Mouse (Mus musculus) spleen, adult 2 months (tissue): ENCODE measurements around the gene Gpr61.

Experiments
- CTCF ChIP-seq: fragments of 200-500 bp; IDR thresholded peaks from 2 replicates; pipeline ENCODE4 v1.5.1; 2011; ENCODE audit warnings: mild to moderate bottlenecking, inconsistent platforms; ENCODE audit not compliant: insufficient read depth, insufficient read length, insufficient replicate concordance; ENCODE audit errors: extremely low read depth
- POLR2A ChIP-seq: fragments of 200-500 bp; IDR thresholded peaks from 2 replicates; pipeline ENCODE4 v1.6.1; 2011; ENCODE audit warnings: low read depth, low read length, inconsistent platforms

DNA sequence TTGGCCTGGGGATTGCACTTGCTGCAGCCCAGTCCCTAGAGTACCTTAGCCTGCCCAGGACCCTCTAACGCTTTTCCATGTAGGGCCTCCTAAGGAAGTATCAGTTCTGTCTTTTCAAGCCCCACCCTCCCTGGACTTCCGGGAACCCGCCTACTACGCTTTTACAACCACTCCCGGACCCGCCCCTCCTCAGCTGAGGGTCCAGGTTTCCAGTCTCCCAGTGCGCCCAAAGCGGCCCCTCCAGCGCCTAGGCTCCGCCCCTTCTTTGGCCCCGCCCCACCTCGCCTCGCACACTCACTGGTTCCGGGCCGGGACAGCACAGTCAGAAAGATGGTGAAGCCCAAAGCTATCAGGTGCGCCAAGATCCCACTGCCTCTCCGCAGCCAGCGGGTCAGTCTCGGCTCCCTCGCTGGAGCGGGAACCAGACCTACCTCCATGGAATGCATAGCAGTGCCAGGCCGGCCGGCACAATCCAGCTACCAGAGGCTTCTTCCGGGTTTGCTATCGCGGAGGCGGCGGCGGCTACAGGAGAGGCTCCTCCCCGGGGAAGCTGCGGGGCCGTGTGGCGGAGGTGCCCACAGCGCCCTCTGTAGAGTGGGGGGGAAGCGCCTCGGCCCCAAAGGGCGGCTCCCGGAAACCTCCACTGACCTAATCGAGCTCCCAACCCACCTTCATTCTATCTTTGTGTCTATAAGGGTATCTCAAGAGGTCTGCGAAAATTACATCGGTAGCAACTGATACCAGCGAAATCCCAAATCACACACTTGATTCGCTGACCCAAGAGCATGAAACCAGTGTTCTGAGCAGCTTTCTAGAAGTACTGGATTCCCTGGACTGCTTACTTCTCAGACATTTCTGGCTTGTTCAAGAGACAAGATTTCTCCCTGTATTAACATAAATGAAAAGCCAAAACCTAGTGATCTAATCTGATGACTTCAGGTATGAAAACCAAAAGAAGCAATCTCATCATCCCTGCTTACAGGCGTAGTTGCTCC is 45.9 kb upstream of the Gpr61 start, which contains the start of gene Cyb561d1:
- peak; percentile 52; the same call in 1 of the 2 replicates for TF ChIP-seq CTCF
- peak; percentile 40 for TF ChIP-seq POLR2A
